Mouse (Mus musculus) forebrain, embryonic 16.5 days (tissue): Measurements from ENCODE around the gene Hdac11. TPM values are rescaled to one million over a fixed set of nuclear protein-coding genes. Genes with fewer than 3 reads are reported as not detected.
A peak's percentile ranks its signal among the peaks of the same experiment; 100 is the strongest.

Source experiments
- ATAC-seq: fragments of 200-750 bp; cut with Nextera tagmentation; 2 replicates; pipeline ENCODE4 v1.8.0; 2017; ENCODE audit warnings: mild to moderate bottlenecking, moderate library complexity
- H3K27ac ChIP-seq: fragments of 300-500 bp; sonication (generic); 2 replicates; pipeline ENCODE4 v1.5.1; 2014; ENCODE audit warnings: low read length, control low read depth
- H3K27me3 ChIP-seq: fragments of 300-500 bp; sonication (generic); replicated peaks from 2 replicates; pipeline ENCODE4 v1.6.1; 2014; ENCODE audit warnings: low read length; ENCODE audit not compliant: control insufficient read depth, insufficient read depth
- H3K36me3 ChIP-seq: fragments of 300-500 bp; sonication (generic); 2 replicates; pipeline ENCODE4 v1.6.1; 2014; ENCODE audit not compliant: control insufficient read depth, insufficient read depth
- H3K4me1 ChIP-seq: fragments of 300-500 bp; sonication (generic); replicated peaks from 2 replicates; pipeline ENCODE4 v1.6.1; 2014; ENCODE audit warnings: low read length; ENCODE audit not compliant: control insufficient read depth, insufficient read depth
- H3K4me2 ChIP-seq: fragments of 300-500 bp; sonication (generic); 2 replicates; pipeline ENCODE4 v1.6.1; 2014; ENCODE audit warnings: mild to moderate bottlenecking, low read length, control low read depth
- H3K4me3 ChIP-seq: fragments of 300-500 bp; sonication (generic); replicated peaks from 2 replicates; pipeline ENCODE4 v1.5.1; 2014; ENCODE audit warnings: mild to moderate bottlenecking, low read length, control low read depth
- H3K9ac ChIP-seq: fragments of 300-500 bp; sonication (generic); replicated peaks from 2 replicates; pipeline ENCODE4 v1.6.1; 2014; ENCODE audit warnings: low read depth, low read length, control low read depth
- H3K9me3 ChIP-seq: fragments of 300-500 bp; sonication (generic); 2 replicates; pipeline ENCODE4 v1.6.1; 2016; ENCODE audit warnings: low read length; ENCODE audit not compliant: control insufficient read depth
- WGBS: fragments of 180-500 bp; shearing (Covaris S2); extraction: QIAGEN DNeasy Blood & Tissue Kit; methylation state at CpG from one replicate; pipeline ENCODE4 v1.1.7; 2014; 5-methylcytosine and 5-hydroxymethylcytosine counted together
- polyA plus RNA-seq: library from polyadenylated mRNA; unstranded; fragments of >200 nt; fragmentation: Nextera tagmentation; extraction: Ambion mirVana; gene quantifications from 2 replicates; pipeline ENCODE4 v1.2.1, GENCODE M21; 2015

The Hdac11 gene
- polyA plus RNA-seq, 1 experiment from 2014 or later: 30.7 TPM

DNA sequence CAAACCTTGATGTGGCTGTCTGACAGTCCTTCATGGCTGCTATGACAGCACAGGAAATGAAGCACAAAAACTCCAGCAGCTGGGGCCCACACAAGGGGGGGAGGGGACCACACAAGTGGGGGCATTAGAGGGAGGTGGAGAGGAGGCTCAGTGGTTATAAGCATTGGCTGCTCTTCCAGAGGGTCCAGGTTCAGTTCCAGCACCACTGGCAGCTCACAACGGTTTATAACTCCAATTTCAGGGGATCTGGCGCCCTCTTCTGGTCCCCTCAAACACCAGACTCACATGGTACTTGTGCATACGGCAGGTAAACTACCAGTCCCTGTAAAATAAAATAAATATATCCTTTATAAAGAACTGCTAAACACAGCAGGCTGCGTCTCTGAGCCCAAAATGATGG lies 27.5 kb upstream of the Hdac11 start:
- no peaks in the 10 kb centered on the region; the same call in 1 of the 2 replicates for H3K9me3 ChIP-seq
- H3K4me1 ChIP-seq: no peaks in the 10 kb centered on the region
- no peak for ATAC-seq
- no peak overlapping the region for H3K4me2 ChIP-seq
- 42% methylated on average over 4 of the region's 4 CpGs for WGBS
- H3K9ac ChIP-seq: no peak overlapping the region
- no peaks in the 10 kb centered on the region for H3K36me3 ChIP-seq
- H3K27ac ChIP-seq: no peak overlapping the region
- H3K27me3 ChIP-seq: no peaks in the 10 kb centered on the region
- no peak overlapping the region for H3K4me3 ChIP-seq

DNA sequence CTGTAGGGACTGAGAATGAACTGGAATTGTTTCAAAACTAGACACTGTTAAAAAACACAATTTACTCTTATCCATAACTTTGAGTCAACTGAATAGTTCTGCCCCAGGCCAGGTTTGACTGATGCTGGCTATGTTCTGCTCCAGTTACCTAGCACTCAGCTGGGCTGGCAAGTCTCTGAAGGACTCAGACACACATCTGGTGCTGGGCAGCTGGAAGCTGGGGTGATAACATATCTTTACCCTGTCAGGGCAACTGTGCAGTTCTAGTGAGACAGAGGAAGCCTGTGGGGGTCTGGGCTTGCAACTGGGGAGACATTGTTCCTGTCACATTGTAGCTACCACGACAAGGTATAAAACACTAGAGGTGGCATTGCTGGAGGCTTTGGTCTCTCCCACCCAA lies 25.6 kb upstream of the Hdac11 start:
- Histone ChIP-seq H3K9me3 (no peaks in the 10 kb centered on the region; the same call in 1 of the 2 replicates), H3K36me3 (no peaks in the 10 kb centered on the region), H3K27me3 (no peaks in the 10 kb centered on the region), H3K9ac (no peak overlapping the region), H3K27ac (no peak overlapping the region), H3K4me3 (no peak overlapping the region), H3K4me2 (no peak overlapping the region), H3K4me1 (no peaks in the 10 kb centered on the region)
- no peak for ATAC-seq
- 60% methylated on average over 1 of the region's 1 CpGs for WGBS

DNA sequence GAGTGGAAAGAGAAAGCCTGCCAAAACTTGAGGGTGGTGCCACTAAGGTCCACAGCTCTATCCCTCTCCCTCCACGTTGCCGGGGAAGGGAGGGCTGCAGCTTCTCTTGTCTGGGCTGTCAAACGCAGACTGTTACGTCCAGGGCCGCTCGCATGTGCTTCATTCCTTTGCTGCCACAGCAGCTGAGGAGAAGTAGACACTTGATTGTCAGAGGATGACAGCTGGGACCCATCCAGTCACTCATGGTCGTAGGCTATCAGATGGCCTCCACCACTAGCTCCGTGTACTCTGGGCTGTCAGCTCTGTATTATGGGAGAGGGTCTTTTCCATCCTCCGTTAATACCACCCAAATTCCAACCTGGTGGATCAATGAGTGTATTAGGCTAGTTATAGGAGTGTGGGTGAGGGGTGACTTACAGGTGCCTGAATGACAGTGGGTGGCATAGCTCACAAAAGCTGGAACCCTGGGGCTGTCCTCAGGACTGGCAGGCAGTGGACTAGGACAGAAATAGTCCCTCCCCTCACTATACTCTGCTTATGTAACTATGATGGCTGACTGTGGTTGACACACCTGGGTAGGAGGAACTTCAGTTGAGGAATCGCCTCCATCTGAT lies 19.0 kb upstream of the Hdac11 start:
- H3K9ac ChIP-seq: no peak overlapping the region
- no peak for ATAC-seq
- no peaks in the 10 kb centered on the region for H3K27me3 ChIP-seq
- no peaks in the 10 kb centered on the region for H3K9me3 ChIP-seq
- WGBS: 63% methylated on average over 10 of the region's 10 CpGs
- H3K4me3 ChIP-seq: no peak overlapping the region
- no peaks in the 10 kb centered on the region for H3K4me1 ChIP-seq
- H3K36me3 ChIP-seq: no peaks in the 10 kb centered on the region
- no peak overlapping the region for H3K4me2 ChIP-seq
- H3K27ac ChIP-seq: no peak overlapping the region

DNA sequence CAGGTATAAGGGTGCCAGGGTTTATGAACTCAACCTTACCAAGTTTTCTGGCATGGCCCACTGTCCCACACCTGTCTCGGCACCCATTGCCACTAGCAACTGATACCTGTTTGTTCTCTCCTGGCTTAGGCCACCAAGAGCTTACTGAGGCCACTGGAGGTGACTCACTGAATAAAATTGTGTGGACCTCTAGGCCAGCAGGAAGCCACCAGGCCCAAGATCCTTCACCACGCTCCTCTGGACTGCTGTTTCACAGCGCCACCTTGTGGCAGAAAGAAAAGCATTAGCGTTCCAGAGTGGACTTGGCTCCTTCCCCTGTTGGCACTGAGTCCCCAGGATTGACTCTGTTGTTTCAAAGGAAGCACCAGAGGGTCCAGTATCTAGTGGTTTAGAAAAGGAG lies 16.6 kb upstream of the Hdac11 start:
- Histone ChIP-seq H3K4me3 (no peak overlapping the region), H3K4me2 (no peak overlapping the region), H3K36me3 (no peaks in the 10 kb centered on the region), H3K9me3 (no peaks in the 10 kb centered on the region), H3K27me3 (no peaks in the 10 kb centered on the region), H3K4me1 (no peaks in the 10 kb centered on the region), H3K9ac (no peak overlapping the region), H3K27ac (no peak overlapping the region)
- 25% methylated on average over 4 of the region's 4 CpGs for WGBS
- ATAC-seq: peak; percentile 47; the same call in 1 of the 2 replicates

DNA sequence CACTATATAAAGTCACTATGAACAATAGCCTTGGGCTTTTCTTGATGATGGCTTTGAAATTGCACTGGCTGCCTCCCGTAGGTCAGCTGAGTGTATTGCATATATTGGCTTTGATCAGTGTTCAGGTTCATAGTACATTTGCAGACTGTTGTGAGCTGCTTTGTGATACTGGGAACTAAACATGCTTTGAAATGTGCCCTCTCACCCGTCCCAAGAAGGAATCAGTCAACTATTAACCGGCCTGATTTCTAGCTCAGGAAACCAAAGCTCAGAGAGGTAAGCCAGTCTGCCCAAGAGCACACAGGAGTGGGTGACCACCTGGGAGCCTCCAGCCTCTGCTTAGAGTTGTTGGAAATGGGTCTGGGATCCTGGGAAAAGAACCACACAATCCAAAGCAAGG lies 11.4 kb upstream of the Hdac11 start:
- no peaks in the 10 kb centered on the region for H3K27me3 ChIP-seq
- H3K9ac ChIP-seq: no peak overlapping the region
- H3K4me1 ChIP-seq: peaks cover 18% of the 10 kb centered on the region
- no peaks in the 10 kb centered on the region for H3K36me3 ChIP-seq
- no peak overlapping the region for H3K27ac ChIP-seq
- ATAC-seq: no peak
- H3K4me2 ChIP-seq: no peak overlapping the region
- 61% methylated on average over 3 of the region's 3 CpGs for WGBS
- H3K4me3 ChIP-seq: no peak overlapping the region
- H3K9me3 ChIP-seq: no peaks in the 10 kb centered on the region

DNA sequence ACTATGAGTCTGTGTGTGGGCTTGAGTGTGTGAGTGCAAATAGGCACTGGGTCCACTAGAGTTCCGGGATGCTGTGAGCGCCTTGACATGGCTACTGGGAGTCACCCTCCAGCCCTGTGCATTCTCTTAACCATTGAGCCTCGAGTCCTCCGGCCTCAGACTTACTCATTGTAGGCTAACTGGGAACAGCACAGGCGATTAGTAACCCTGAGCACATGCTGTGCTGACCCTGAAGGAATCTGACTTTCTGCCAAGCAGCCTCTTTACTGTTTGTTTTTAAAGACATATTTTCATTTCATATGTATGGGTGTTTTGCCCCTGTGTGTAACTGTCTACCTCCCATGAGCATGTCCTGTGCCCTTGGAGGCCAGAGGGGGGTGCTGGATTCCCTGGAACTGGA lies 10.9 kb upstream of the Hdac11 start:
- Histone ChIP-seq H3K36me3 (no peaks in the 10 kb centered on the region), H3K27me3 (no peaks in the 10 kb centered on the region), H3K9ac (no peak overlapping the region), H3K9me3 (no peaks in the 10 kb centered on the region), H3K4me3 (no peak overlapping the region), H3K4me2 (no peak overlapping the region), H3K4me1 (peaks cover 18% of the 10 kb centered on the region), H3K27ac (peak overlapping the region; percentile 83)
- no peak for ATAC-seq
- 64% methylated on average over 5 of the region's 5 CpGs for WGBS

DNA sequence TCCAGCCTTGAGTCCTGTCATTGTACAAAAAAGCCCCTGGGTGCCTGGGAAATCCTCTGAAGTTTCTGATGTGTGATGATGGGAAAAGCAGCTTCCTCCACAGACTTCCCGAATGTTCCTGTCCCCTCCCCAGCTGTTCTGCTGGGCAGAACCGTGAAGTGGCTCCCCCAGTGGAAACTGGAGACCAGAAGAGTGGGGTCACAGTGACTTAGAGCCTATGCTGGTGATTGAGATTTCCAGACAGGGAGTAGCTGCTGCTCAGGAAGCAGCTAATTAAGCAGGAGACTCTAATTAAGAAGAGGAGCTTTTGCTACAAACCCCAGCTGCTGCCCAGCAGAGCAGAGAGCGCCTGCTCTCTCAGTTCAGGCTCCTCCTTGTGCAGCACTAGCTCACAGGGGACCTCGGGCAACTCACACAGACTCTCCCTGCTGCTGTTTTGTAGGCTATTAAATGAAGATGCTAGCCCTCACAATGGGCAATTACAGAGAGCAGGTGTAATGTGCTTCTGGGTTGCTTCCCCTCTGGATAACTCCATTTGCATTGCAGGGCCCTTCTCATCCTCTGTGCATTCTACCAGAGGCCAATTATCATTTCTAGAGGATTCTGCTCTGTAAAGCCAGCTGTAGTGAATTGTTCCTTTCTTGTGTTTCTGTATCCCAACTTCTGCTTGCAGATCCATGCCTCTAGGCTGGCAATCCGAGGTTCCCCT lies 9.9 kb upstream of the Hdac11 start:
- Histone ChIP-seq H3K4me3 (no peak overlapping the region), H3K4me2 (peak overlapping the region; percentile 10; the same call in 1 of the 2 replicates), H3K36me3 (no peaks in the 10 kb centered on the region), H3K9me3 (no peaks in the 10 kb centered on the region), H3K27ac (peak overlapping the region; percentile 83), H3K9ac (no peak overlapping the region), H3K27me3 (no peaks in the 10 kb centered on the region), H3K4me1 (peaks cover 18% of the 10 kb centered on the region)
- peak; percentile 71 for ATAC-seq
- 2% methylated on average over 5 of the region's 5 CpGs for WGBS

DNA sequence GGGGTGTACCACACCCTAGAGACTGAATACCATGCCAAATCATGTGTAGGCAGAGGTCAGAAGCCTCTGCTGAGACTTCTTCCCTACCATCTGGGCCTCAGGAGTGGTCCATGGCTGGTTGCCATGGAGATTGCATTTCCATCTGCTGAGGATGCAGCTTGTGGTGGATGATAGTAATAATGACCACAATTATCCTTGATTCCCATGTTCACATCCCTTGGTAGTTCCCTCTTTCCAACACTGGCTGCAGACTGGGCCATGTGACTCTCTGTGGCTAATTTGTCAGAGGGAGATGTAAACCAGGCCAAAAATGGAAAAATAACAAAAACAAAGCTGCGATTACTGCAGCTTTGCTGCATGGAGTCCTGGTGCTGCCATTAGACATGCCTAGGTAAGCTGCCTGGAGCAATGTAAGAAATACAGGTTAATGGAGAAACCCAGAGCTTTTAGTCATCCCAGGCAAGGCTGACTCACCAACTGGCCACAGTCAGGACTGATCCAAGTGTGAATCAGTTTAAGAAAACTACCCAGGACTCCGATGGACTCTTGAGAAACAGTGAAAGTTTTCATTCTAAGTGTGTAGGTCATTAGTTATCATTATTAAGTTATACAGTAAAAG lies 9.2 kb upstream of the Hdac11 start:
- H3K9me3 ChIP-seq: no peaks in the 10 kb centered on the region
- no peaks in the 10 kb centered on the region for H3K27me3 ChIP-seq
- no peak overlapping the region for H3K4me2 ChIP-seq
- no peaks in the 10 kb centered on the region for H3K36me3 ChIP-seq
- whole genome bisulfite sequencing: 59% methylated on average over 2 of the region's 2 CpGs
- ATAC-seq: peak; percentile 74
- no peak overlapping the region for H3K4me3 ChIP-seq
- H3K27ac ChIP-seq: peak overlapping the region; percentile 83
- H3K9ac ChIP-seq: no peak overlapping the region
- H3K4me1 ChIP-seq: peaks cover 18% of the 10 kb centered on the region

DNA sequence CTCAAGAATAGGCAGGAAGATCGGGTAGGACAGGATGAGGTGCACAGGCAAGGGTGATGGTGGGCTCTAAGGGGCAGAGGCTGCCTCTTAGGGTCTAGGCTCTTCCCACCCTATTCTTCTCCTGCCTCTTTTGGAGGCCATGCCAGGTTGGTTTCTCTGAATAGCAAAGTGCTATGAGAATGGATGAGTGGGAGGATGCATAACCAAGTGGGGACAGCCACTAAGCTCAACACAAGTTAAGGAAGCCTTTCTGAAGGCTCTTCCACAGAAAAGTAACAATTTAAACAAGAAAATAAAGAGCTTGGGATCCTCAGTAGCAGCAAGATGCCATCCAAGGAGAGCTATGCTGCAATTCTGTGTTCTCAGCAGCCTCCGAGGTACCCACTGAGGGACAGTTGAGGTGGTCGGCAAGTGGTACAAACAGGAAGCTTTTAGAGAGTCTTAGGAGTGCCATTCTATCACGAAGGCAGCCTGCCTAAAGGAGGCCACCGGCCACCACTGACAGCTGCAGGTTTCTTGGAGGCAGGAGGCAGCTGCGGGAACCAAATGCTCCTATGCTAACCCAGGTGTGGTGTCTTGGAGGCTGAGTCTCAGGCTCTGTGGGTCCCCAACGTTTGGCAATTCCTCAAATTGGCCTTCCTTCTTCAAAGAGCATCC lies 3.4 kb upstream of the Hdac11 start:
- no peaks in the 10 kb centered on the region for H3K27me3 ChIP-seq
- no peak for ATAC-seq
- WGBS: 31% methylated on average over 7 of the region's 7 CpGs
- H3K27ac ChIP-seq: peak overlapping the region; percentile 54
- H3K4me3 ChIP-seq: no peak overlapping the region
- H3K4me1 ChIP-seq: peaks cover 37% of the 10 kb centered on the region
- H3K9me3 ChIP-seq: no peaks in the 10 kb centered on the region
- H3K9ac ChIP-seq: no peak overlapping the region
- H3K36me3 ChIP-seq: no peaks in the 10 kb centered on the region
- H3K4me2 ChIP-seq: peak overlapping the region; percentile 54
